Mouse (Mus musculus) midbrain, embryonic 14.5 days (tissue): Measurements from ENCODE around the gene Fam172a. TPM values are rescaled to one million over a fixed set of nuclear protein-coding genes. Genes with fewer than 3 reads are reported as not detected.

ENCODE experiments used
- ATAC-seq: fragments of 200-750 bp; cut with Nextera tagmentation; 2 replicates; pipeline ENCODE4 v1.8.0; 2017; ENCODE audit warnings: moderate number of reproducible peaks, moderate library complexity; ENCODE audit not compliant: low FRiP score, low TSS enrichment
- DNase-seq: peaks from one replicate; pipeline ENCODE4 v3.0.0-alpha.2; 2015
- H3K27ac ChIP-seq: fragments of 300-500 bp; sonication (generic); replicated peaks from 2 replicates; pipeline ENCODE4 v1.5.1; 2014; ENCODE audit warnings: mild to moderate bottlenecking, low read depth, low read length, moderate library complexity
- H3K27me3 ChIP-seq: fragments of 300-500 bp; sonication (generic); 2 replicates; pipeline ENCODE4 v1.6.1; 2014; ENCODE audit warnings: low read length, control low read depth, mixed read lengths; ENCODE audit not compliant: control insufficient read depth, insufficient read depth
- H3K36me3 ChIP-seq: fragments of 300-500 bp; sonication (generic); 2 replicates; pipeline ENCODE4 v1.6.1; 2014; ENCODE audit warnings: low read length, control low read depth; ENCODE audit not compliant: control insufficient read depth, insufficient read depth
- H3K4me1 ChIP-seq: fragments of 300-500 bp; sonication (generic); 2 replicates; pipeline ENCODE4 v1.6.1; 2014; ENCODE audit warnings: mild to moderate bottlenecking, antibody characterized with exemption, low read length, control low read depth; ENCODE audit not compliant: control insufficient read depth, insufficient read depth
- H3K4me2 ChIP-seq: fragments of 300-500 bp; sonication (generic); 2 replicates; pipeline ENCODE4 v1.6.1; 2014; ENCODE audit warnings: mild to moderate bottlenecking, low read length, moderate library complexity
- H3K4me3 ChIP-seq: fragments of 300-500 bp; sonication (generic); replicated peaks from 2 replicates; pipeline ENCODE4 v1.5.1; 2014; ENCODE audit warnings: low read depth, low read length
- H3K9ac ChIP-seq: fragments of 300-500 bp; sonication (generic); replicated peaks from 2 replicates; pipeline ENCODE4 v1.6.1; 2014; ENCODE audit warnings: mild to moderate bottlenecking, low read length, moderate library complexity
- H3K9me3 ChIP-seq: fragments of 300-500 bp; sonication (generic); 2 replicates; pipeline ENCODE4 v1.6.1; 2016; ENCODE audit warnings: low read length, control low read depth, mixed read lengths; ENCODE audit not compliant: control insufficient read depth
- WGBS: fragments of 180-500 bp; shearing (Covaris S2); extraction: QIAGEN DNeasy Blood & Tissue Kit; methylation state at CpG from one replicate; pipeline ENCODE4 v1.1.7; 2014; 5-methylcytosine and 5-hydroxymethylcytosine counted together
- polyA plus RNA-seq: library from polyadenylated mRNA; unstranded; fragments of >200 nt; fragmentation: Nextera tagmentation; extraction: Ambion mirVana; gene quantifications from 2 replicates; pipeline ENCODE4 v1.2.1, GENCODE M21; 2014

Gene Fam172a
- polyA plus RNA-seq, 1 experiment from 2014 or later, result 48.2 TPM

DNA sequence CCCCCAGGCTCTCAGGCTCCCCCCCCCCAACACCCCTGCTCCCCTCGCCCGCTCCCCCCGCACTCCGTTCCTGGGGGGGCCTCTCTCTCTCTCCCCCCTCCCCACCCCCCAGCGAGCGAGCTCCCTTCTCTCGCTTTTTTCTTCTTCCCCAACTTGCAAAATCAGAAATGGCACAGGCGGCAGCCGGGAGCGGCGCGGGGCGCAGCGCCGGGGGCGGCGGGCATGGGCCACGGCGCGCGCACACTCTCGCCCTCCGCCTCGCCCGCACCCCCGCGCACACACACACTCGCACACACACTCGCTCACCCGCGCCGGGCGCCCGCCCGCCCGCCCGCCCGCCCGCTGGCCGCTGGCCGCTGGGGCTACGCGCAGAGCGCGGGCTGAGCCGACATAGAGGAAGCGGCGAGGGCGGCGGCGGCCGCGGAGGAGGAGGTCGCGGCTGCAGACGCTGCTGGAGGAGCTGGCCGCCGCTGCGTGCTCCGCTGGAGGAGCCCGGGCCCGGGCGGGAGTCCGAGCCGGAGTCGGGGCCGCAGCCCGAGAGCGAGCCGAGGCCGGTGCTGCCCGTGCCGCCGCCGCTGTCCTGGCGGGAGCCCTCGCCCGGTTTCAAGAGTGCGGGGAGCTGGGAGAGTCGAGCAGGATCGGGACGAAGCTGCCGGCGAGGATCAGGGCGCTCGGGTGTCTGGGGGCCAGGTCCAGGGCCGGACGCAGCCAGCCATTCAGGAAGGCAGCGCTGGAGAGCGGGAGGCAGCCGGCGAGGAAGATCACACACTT, 497.2 kb downstream of the Fam172a start:
- H3K27ac ChIP-seq, result peak overlapping the region; percentile 100
- DNase-seq (peak; percentile 83), ATAC-seq (peak; percentile 27)
- peaks cover 10% of the 10 kb centered on the region for H3K36me3 ChIP-seq
- peak overlapping the region; percentile 87 for H3K4me3 ChIP-seq
- WGBS, result under 1% methylated on average over 86 of the region's 92 CpGs
- peak overlapping the region; percentile 82 for H3K4me2 ChIP-seq
- H3K9me3 ChIP-seq, result no peaks in the 10 kb centered on the region
- H3K9ac ChIP-seq, result peak overlapping the region; percentile 100
- H3K4me1 ChIP-seq, result no peaks in the 10 kb centered on the region
- H3K27me3 ChIP-seq, result no peaks in the 10 kb centered on the region

DNA sequence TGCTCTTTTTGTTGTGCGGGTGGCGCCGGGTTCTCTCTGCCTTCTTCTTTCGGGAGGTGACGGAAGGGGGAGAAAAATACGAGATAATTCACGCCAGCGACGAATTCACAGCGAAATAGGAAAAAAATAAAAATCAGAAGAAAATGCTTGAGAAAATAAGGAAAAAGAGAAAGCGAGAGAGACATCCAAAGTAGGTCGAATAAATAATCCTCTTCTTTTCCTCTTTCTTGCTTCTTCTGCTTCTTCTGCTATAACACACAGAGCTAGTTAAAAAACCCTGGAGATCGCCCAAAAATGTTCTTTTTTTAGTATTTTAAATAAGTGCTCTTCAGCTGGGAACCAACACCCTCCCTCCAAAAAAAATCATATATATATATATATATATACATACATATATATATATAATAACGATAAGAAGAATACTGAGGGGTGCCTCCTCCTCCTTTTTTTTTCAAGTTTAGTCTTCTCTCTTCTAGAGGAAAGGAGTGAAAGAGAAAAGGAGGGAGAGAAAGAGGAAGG, 497.9 kb downstream of the Fam172a start, which contains the start of gene Nr2f1:
Gene Nr2f1, minus strand, starts transcription at position 116 of the 519 bp plus-strand sequence.
- Histone ChIP-seq H3K4me1 (no peaks in the 10 kb centered on the region; the same call in 1 of the 2 replicates), H3K4me2 (peak within 1 kb of the TSS; percentile 82), H3K9ac (peak within 1 kb of the TSS; percentile 100), H3K27me3 (no peaks in the 10 kb centered on the region), H3K4me3 (peak within 1 kb of the TSS; percentile 87), H3K36me3 (peaks cover 8% of the 10 kb centered on the region), H3K27ac (peak within 1 kb of the TSS; percentile 100), H3K9me3 (no peaks in the 10 kb centered on the region)
- ATAC-seq (no peak), DNase-seq (peak; percentile 49)
- 0% methylated on average over 14 of the region's 14 CpGs for WGBS

DNA sequence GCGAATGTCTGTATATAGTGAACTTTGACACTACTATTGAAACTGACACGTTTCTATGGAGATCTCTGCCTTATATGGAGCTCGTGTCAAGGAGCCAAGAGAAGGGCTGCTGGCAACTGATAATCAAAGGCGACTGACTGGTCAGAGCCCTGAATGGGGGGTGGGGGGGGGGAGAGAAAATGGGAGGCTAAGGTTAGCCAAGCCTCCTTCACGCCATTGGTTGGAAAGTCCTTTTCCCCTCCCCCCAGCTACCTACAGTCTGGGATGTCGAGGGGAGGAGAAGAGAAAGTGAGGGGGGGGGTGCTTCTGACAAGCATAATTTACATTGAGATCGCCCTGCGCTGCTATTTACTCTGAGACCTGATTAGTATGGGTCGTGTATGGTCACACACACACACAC, 498.6 kb downstream of the Fam172a start:
- peak overlapping the region; percentile 100 for H3K27ac ChIP-seq
- H3K4me3 ChIP-seq, result peak overlapping the region; percentile 87
- H3K36me3 ChIP-seq, result peaks cover under 1% of the 10 kb centered on the region
- H3K27me3 ChIP-seq, result no peaks in the 10 kb centered on the region
- WGBS, result 0% methylated on average over 9 of the region's 9 CpGs
- ATAC-seq (peak; percentile 65), DNase-seq (peak; percentile 95)
- peaks cover 5% of the 10 kb centered on the region for H3K4me1 ChIP-seq
- peak overlapping the region; percentile 82 for H3K4me2 ChIP-seq
- H3K9me3 ChIP-seq, result no peaks in the 10 kb centered on the region
- H3K9ac ChIP-seq, result peak overlapping the region; percentile 100; the same call in 1 of the 2 replicates

DNA sequence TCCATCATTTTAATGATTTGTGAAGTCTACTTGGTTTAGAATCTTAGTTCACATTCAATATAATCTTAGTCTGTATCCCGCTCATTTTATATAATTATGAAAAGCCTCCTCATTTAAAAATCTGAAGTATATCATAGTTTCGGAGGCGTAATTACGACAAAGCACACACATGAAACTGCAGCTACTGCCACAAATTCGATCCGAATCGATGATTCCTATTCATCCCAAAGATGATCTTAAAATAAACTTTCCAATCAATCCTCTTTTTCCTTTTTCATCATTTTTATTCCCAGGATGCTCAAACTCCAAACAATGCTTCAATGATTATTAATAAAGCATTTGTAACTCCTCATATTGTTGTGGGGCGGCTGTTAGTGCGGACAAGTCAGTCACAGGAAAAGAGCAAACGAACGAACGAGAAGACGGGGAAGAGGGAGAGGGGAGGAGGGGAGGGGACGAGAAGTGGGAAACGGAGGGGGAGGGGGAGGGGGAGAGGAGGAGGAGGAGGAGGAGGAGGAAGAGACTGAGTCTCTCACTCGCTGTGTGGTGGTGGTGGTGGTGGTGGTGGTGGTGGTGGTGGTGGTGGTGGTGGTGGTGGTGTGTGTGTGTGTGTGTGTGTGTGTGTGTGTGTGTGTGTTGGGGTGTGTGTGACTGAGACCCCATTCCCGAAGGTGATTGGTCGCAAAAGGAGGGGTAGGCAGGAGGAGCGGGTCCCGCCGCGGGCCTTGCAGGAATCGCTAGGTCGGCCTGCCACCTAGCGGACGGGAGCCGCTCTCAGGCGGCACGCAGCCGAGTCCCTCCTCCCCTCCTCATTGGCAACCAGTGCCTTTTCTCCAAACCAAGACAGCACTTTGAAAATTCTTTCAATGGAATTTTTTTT, 499.4 kb downstream of the Fam172a start:
- H3K36me3 ChIP-seq, result no peaks in the 10 kb centered on the region
- WGBS, result under 1% methylated on average over 28 of the region's 30 CpGs

DNA sequence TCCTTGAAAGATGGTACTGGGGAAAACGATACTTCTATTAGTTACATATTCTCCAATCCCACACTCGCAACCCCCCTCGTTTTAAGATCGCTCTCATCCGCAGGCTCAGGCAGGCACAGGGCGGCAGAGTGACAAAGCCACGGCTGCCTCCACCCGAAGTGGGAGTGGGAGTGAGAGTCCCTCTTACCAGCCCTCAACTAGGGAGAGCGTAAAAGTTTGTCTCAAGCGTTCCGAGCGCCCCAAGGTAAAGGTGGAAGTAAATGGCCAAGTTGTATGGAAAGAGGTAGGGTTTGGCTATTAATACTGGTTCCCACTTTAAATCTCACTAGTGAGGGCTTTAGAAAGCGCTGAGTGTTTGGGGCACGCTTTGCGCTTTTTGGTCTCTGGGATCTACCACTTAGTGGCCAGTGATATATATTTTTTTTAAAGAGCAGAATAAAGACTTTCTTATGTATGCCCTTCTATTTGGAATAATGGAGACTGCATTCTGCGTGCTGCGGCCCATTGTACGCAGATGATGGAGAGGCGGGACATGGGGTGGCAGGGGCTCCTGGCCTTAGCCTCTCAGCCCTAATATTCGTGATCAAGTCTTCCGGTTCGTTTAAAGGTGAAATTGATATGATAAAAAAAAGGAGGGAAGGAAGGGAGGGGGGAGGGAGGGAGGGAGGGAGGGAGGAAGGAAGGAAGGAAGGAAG, 500.2 kb downstream of the Fam172a start:
- DNase-seq, result peak; percentile 52
- under 1% methylated on average over 22 of the region's 22 CpGs for WGBS
- H3K4me1 ChIP-seq, result peaks cover 12% of the 10 kb centered on the region

More for the DNA sequence above, 499.4 kb downstream of the Fam172a start:
- peaks cover 9% of the 10 kb centered on the region for H3K4me1 ChIP-seq
- ATAC-seq (peak; percentile 67), DNase-seq (peak; percentile 97)
- H3K27ac ChIP-seq, result peak overlapping the region; percentile 94
- H3K4me3 ChIP-seq, result peak overlapping the region; percentile 87
- H3K27me3 ChIP-seq, result no peaks in the 10 kb centered on the region
- H3K9ac ChIP-seq, result peak overlapping the region; percentile 85
- peak overlapping the region; percentile 82 for H3K4me2 ChIP-seq
- no peaks in the 10 kb centered on the region for H3K9me3 ChIP-seq

DNA sequence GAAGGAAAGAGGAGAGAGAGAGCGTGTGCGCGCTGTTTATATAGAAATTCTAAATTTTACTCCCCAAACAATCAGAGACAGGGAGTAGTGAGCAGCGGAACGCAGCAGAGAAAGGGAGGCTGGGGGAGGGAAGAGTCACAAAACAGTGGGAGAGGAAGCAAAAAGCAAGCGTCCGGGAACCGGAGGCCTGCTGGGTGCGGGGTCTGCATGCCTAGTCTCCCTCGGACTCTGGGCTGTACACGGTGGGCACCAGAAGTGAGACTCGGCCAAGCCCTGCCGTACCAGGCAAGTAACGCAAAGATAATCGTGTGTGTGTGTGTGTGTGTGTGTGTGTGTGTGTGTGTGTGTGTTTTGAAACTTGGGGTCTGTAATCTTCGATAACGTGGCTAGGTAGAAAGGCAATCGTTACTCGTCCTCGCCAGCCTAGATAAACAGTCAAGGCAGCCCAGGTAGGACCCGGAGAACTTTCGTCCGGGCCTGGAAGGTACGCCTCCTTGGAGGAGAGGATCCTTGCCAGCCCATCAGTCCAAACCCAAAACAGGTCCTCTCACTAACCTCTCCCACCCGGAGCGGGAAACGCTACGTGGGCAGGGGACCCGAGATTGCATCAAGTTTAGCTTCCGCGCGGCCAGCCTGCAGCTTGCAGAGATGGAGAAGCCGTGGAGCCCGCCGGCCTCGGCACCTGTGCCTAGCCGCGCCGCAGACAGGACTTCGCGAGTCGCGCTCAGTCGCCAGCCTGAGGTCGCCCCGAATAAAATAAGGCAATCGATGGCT, 500.9 kb downstream of the Fam172a start:
- Histone ChIP-seq H3K27me3 (no peaks in the 10 kb centered on the region), H3K9ac (peak overlapping the region; percentile 85), H3K9me3 (no peaks in the 10 kb centered on the region), H3K36me3 (no peaks in the 10 kb centered on the region), H3K27ac (peak overlapping the region; percentile 94), H3K4me2 (peak overlapping the region; percentile 82), H3K4me1 (peaks cover 18% of the 10 kb centered on the region), H3K4me3 (peak overlapping the region; percentile 87)
- ATAC-seq (0 out of 2 replicates have a peak, but pooled peaks have one; percentile 0), DNase-seq (peak; percentile 80)
- under 1% methylated on average over 47 of the region's 47 CpGs for WGBS

More for the DNA sequence above, 500.2 kb downstream of the Fam172a start:
- H3K36me3 ChIP-seq, result no peaks in the 10 kb centered on the region
- peak overlapping the region; percentile 94 for H3K27ac ChIP-seq
- H3K27me3 ChIP-seq, result no peaks in the 10 kb centered on the region
- peak overlapping the region; percentile 85 for H3K9ac ChIP-seq
- H3K4me2 ChIP-seq, result peak overlapping the region; percentile 82
- ATAC-seq, result peak; percentile 18; the same call in 1 of the 2 replicates
- H3K4me3 ChIP-seq, result peak overlapping the region; percentile 87
- no peaks in the 10 kb centered on the region for H3K9me3 ChIP-seq

DNA sequence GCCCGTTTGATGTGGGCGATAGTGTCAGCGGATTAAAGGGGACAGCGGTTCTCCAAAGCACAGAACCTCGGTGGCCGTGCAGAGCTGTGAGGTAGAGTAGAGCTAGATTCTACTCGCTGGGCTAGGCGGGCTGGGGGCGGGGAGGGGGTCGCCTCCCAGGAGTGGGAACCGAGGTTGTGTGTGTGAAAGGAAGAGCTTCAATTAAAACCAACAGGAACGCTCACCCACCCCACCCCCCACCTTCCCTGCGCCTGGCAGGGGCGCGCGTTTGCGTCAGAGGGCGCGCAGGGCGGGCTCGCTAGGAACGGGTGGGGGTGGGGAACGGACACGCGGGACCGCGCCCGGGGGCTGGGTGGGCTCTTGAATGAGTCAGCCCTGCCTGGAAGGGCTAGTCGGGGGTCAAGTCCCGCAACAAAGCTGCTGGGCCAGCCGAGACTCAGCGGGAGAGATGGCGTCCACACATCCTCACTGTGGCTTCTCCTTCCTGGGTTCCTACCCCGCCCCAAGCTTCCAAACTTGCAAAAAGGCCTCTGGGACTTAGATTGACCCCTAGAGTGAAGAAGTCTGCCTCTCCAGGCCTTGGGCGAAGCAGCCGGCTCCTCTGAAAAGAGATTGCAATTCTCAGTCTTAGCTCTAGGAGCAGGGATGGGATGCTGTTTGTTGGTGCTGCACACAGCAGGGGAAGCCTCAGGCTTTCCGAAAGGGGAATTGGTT, 501.7 kb downstream of the Fam172a start:
- Histone ChIP-seq H3K4me1 (peaks cover 26% of the 10 kb centered on the region), H3K9ac (peak overlapping the region; percentile 85), H3K27ac (peak overlapping the region; percentile 94), H3K4me3 (peak overlapping the region; percentile 87), H3K27me3 (no peaks in the 10 kb centered on the region), H3K9me3 (no peaks in the 10 kb centered on the region), H3K4me2 (peak overlapping the region; percentile 82), H3K36me3 (no peaks in the 10 kb centered on the region)
- peak; percentile 88 for DNase-seq
- under 1% methylated on average over 37 of the region's 37 CpGs for WGBS
- peak; percentile 51 for ATAC-seq
